Mouse (Mus musculus): Measurements from ENCODE around the gene Tsnaxip1.

DNA sequence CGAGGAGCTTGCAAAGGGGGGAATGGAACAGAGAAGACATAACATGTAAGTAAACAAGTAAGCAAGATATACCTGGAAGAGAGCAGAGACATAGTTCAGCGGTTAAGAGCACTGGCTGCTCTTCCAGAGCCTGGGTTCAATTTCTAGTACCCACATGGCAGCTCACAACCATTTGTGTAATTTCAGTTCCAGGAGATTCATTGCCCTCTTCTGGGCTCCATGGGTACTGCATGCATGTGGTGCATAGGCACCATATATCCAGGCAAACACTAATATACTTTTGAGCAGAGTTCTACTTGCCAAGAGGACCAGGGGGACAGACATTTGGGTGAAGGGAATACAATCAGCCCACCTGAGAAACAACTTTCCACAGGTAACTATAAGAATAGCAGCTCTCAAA lies 39.3 kb upstream of the Tsnaxip1 start:
- TF ChIP-seq ZC3H11A (IDR thresholded peaks at IDR 0.05; ENCODE audit: borderline replicate concordance, low read depth, low read length) (0 out of 2 replicates have a peak, but pooled peaks have one; percentile 13), MAFK (IDR thresholded peaks at IDR 0.05; ENCODE audit: insufficient read depth, low read depth, low read length) (no peak), CHD2 (IDR thresholded peaks at IDR 0.05; ENCODE audit: low read depth, low read length) (no peak), HCFC1 (IDR thresholded peaks at IDR 0.05; ENCODE audit: borderline replicate concordance, insufficient read depth, low read length) (no peak)

Data from ES-E14 (cell line).